Mouse (Mus musculus) T-helper 17 cell (primary cell): ENCODE results near the gene Cox4i2.

ENCODE experiments used
- in situ Hi-C, 2 experiments: fragments of 300-600 bp; cut with MboI, MseI; formaldehyde crosslinking; loops; 1 replicate in 1 of 2; 2 replicates in 1 of 2; pipeline ENCODE4 v1.15.1; 2025; ENCODE audit warnings: high pct_unique_total_duplicates in 2 of 2

Gene Cox4i2

DNA sequence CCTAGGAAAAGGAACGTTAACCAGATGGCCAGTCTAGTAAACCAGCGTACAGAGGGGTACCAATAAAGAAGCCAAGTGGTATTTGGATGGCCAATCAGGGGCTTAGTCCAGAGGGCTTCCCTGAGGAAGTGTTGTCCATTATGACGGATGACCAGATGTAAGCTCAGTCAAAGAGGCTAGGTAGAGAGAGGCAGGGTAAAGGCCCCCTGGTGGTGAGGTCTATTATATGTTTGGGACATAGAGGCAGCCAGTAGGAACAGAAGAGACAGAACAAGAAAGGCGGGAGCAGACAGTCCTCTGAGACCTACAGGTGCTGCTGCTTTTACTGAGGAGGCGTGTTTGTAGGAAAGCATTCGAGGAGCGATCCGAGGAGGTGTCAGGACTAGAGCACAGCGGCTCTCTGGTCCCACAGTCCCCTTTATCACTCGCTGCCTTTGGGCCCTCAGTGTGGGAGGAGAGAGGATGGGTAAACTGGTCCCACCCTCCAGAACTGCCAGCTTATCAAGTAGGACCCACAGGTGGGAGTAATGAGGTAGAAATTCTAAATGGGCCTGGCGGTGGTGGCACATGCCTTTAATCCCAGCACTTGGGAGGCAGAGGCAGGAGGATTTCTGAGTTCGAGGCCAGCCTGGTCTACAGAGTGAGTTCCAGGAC, 13.8 kb downstream of the Cox4i2 start:
- in situ Hi-C loops: loop anchor here in 1 of 2 experiments (5.0 kb wide), 1 partner anchor 65 kb away; the partner anchor contains the start of gene Bcl2l1

DNA sequence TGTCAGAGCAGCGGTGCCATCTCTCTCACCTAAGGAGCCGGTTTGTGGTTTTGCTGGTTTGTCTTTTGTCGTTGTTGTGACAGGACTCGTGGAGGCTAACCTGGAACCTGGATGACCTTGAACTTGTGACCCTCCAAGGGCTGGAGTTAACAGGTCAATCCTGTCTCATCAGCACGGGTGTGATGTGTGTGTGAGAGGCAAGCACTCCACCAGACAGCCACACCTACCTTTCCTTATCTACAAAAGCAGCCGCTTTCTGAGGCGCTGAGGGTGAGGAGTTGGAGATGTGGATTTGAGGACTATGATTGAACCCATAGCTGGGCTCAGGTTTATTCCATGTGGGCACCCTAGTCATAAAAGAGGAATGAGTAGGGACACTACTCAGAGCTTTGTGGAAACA, 15.7 kb downstream of the Cox4i2 start:
- in situ Hi-C loops: loop anchor here in 1 of 2 experiments (5.0 kb wide), 1 partner anchor 63 kb away; the partner anchor contains the start of gene Bcl2l1

DNA sequence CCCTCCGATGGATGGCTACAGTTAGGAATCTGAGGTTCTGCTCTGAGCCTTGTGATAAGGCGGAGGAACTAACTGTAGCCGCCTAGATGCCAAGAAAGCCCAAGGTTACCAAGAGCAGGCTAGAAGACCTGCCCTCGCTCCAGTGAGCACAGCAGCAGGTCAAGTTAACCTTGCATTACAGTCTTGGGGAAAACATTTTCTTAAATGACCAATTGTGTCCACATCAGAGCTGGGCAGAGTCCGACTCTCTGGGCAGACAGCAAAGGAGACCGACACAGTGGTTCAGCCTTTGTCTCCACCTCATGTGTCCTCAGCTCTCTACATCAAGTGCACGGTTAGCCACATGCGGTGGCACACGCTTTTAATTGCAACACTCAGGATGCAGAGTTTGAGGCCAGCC, 17.6 kb downstream of the Cox4i2 start:
- in situ Hi-C loops: no loop called here

DNA sequence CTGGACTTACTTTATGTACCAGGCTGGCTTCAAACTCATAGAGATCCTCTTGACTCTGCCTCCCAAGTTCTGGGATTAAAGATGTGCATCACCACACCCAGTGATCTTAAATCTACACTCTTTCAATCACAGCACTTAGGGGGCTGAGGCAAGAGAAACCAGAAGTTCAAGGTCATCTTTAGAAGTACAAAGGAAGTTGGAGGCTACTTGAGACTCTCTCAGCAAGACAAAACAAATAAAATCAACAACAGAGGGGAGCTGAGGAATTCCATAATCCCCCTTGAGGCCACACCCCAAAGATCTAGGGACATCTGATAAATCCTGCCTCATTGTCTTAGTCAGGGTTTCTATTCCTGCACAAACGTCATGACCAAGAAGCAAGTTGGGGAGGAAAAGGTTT, 18.3 kb downstream of the Cox4i2 start:
- in situ Hi-C loops: no loop called here

DNA sequence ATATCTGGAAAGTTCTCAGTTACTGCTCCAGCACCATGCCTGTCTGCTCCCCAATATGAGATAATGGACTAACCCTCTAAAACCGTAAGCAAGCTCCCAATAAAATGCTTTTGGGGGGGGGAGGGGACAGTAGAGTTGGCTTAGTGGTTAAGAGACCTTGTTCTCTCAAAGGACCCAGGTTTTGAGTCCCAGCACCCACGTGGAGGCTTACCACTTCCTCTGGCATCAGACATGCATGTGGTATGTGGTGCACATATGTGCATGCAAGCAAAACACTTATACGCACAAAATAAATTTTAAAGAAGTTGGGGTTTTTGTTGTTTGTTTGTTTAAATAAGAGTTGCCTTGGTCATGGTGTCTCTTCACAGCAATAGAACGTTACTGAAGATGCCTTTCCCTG, 21.4 kb downstream of the Cox4i2 start:
- in situ Hi-C loops: loop anchor here in 1 of 2 experiments (25.0 kb wide), 2 partner anchors 663 to 1213 kb away; partner anchors contain the start of genes Sdcbp2 and Srxn1

DNA sequence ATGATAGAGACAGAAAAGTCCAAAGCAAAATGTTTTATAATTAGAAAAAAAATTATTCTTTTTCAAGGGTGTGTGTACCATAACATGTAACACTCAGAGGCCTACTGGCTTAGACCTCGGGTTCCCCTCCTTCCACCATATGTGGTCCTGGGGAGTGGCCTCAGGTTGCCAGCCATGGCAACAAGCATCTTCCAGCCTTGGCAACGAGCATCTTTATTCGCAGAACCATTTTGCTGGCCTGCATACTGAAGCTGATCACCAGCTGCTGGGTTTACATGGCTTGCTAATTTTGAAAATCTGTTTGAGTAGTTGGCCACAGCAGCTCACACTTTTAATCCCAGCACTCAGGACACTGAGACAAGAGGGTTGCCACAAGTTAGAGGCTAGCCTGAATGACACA, 22.0 kb downstream of the Cox4i2 start:
- in situ Hi-C loops: loop anchor here in 1 of 2 experiments (25.0 kb wide), 2 partner anchors 664 to 1214 kb away; partner anchors contain the start of genes Sdcbp2 and Srxn1

DNA sequence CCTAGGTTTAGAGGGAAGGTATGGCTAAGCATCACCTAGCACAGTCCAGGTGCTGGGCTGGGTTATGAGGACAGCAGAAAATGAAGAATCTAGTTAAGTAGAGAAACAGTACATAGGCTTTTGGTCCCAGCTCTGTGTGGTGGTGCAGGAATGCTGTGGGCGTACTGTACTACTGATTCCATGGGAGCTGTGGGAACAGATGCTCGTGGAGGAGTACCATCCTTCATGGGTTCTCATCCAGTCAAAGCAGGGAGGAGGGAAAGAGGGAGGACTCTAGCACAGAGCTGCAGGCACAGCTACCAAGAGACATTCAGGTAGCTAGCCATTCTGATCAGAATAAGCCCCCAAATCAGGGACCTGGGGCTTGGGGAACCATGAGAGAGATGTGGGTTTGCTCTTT, 22.5 kb downstream of the Cox4i2 start:
- in situ Hi-C loops: loop anchor here in 1 of 2 experiments (25.0 kb wide), 2 partner anchors 664 to 1214 kb away; partner anchors contain the start of genes Sdcbp2 and Srxn1

DNA sequence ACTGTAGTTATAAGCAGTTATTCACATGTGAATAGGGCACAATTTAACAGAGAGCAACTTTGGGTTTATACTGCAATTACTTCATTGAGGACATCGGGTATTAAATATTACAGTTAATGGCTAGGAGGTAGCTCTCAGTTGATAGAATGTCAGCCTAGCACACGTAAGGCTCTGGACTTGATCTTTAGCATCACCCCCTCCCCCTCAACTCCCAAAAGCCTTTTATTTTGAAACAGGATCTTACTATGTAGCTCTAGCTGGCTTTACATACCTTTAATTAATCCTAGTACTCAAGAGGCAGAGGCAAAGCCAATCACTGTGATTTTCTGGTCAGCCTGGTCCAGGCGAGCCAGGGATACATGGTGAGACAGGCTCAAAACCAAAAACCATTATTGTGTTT, 23.1 kb downstream of the Cox4i2 start:
- in situ Hi-C loops: loop anchor here in 1 of 2 experiments (25.0 kb wide), 2 partner anchors 665 to 1215 kb away; partner anchors contain the start of genes Sdcbp2 and Srxn1

DNA sequence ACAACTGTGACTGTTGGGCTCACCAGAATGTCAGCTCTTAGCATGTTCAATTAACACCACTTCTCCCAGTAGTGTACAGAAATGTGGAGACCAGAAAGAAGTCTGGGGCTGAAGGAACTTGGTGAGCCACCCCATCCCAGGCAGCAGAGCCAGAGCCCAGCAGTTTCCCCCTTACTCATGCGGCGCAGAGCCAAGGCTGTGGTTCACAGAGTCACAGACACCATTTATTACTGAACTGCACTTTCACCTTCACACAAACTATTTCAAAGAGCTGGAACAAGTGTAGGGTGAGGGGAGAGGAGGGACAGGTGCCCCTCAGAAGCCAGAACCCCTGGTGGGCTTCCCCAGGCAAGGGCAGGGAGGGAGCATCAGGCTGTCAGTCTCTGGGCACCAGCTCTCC, 26.5 kb downstream of the Cox4i2 start:
- in situ Hi-C loops: loop anchor here in 1 of 2 experiments (5.0 to 25.0 kb wide), 3 partner anchors 42 to 1218 kb away; partner anchors contain the start of genes Sdcbp2 and Srxn1

DNA sequence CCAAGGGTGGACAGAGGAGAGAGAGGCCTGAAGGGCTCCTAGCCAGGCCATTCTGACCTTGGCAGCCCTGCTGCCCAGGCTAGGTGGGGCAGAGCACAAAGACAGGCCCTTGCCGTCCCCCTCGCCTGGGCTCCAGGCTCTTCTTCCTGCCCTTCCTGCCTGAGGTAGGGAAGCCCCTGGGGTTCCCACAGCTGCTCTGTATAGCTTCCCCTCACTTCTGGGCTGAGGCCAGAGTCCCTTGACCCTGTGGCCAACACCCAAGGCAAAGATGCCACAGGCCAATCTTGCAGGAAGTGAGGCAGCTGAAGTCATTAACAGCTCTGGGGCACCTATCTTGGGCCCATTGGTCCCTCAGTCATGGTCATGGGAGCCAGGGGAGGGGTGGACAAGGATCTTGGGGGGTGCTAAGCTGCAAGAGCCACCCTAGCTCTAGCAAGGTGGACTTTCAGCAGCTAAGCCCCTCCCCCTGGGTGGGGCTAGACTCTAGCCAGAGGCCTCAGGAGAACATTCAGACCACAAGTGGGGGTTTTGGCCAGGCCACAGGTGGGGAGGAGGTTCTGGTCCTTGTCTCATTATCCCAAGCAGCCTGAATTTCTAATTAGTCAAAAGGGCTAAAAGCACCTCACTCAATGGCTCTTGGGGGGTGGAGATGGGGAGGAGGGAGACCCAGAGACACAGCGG, 27.2 kb downstream of the Cox4i2 start:
- in situ Hi-C loops: loop anchor here in 1 of 2 experiments (5.0 to 25.0 kb wide), 3 partner anchors 41 to 1219 kb away; partner anchors contain the start of genes Sdcbp2 and Srxn1

DNA sequence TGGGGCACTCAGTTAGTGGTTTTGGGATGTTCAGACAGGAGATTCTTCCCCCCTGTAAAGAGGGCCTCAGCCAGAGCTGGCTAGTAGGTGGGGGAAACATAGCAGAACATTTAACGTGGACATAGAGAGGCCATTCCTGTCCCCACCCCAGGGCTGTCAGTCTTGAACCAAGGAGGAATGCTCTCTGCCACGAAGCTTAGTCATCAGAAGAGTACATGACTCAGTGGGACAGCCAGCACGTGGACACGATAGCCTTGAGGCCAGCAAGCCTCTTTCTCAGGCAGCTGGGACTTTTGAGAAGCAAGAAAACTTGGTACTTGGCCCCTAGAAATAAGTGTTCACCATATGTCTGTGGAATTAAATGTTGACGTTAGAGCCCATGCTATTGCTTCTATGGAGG, 28.7 kb downstream of the Cox4i2 start:
- in situ Hi-C loops: loop anchor here in 1 of 2 experiments (5.0 to 25.0 kb wide), 3 partner anchors 40 to 1220 kb away; partner anchors contain the start of genes Sdcbp2 and Srxn1

DNA sequence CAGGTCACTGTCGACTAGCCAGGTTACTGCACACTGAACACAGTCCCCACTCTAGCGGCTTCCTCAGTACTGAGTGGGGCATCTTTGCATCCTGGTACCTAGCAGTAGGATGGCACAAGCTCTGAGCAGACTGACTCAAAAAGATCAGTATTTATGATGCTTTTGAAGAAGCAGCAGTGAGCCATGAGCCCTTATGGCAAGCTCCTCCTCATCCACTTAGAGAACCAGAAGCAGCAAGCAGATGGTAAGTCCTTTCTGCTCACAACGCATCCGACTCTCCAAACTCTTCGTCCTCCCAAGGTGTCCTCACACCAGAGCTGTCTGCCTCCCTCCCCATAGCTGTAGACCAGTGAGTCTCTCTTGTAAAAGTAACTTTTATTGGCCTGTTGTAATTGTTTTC, 29.3 kb downstream of the Cox4i2 start:
- in situ Hi-C loops: loop anchor here in 1 of 2 experiments (5.0 to 25.0 kb wide), 3 partner anchors 39 to 1221 kb away; partner anchors contain the start of genes Sdcbp2 and Srxn1

DNA sequence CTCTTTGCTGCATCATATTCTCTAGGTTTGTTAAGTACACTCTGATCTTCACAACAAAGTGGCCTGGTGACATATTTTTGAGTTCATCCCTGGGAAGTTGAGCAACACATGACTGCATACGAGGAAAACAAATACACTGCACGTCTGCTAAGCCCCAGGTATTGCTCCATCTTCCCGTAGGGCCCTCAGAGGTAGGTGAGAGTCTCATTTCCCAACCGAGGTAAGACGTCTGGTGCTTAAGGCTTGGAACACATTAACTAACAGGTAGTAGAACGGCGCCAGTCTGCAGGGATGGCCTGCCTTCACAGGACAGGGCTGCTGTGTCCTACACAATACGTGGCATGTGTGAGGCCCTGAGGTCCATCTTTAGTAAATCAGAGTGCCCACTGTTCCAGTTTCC, 30.7 kb downstream of the Cox4i2 start:
- in situ Hi-C loops: loop anchor here (5.0 to 25.0 kb wide), 4 partner anchors 38 to 1222 kb away; partner anchors contain the start of genes Sdcbp2 (in 1 of the 2) and Srxn1 (in 1 of the 2)

DNA sequence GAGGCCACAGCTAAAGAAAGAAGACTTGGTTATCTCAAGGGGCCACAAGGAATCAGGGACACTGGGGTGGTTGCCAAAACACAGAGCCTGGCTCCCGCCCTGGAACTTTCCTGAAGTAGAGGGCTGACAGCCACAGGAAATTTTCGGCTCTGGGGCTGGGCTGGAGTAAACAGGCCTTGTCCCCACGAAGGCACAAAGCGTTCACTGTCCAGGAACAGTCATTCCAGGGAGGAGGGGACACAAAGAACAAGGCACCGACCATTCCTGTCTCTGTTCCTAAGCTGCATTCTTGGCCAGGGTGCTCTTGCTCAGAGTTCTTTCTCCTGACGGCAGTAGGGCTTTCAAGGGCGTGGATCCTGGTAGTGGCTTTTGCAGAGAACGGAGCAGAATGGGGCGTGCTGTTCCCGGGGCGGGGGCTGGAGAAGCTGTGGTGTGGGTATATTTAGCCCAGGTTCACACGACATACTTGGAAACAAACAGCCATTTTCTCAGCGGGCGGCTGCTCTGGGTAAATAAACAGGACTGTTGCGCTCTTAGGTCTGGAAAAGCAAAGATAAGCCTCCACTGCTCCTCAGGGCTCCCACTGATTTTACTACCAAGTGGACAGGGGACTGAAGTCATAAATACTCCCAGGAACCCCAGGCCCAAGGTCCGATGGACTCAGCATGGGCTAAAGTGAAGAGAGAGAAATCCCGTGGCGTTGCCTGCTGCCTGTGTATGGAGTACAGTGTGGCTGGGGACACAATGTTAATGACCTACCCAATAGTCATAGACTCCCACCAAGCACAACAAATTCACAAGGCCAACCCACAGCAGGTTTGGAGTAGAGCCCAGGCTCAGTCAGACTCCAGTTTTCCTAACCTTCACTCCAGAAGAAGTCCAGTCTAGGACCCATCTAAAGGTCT, 31.7 kb downstream of the Cox4i2 start:
- in situ Hi-C loops: loop anchor here (5.0 to 25.0 kb wide), 3 partner anchors 42 to 1223 kb away; partner anchors contain the start of genes Sdcbp2 (in 1 of the 2) and Srxn1 (in 1 of the 2)

DNA sequence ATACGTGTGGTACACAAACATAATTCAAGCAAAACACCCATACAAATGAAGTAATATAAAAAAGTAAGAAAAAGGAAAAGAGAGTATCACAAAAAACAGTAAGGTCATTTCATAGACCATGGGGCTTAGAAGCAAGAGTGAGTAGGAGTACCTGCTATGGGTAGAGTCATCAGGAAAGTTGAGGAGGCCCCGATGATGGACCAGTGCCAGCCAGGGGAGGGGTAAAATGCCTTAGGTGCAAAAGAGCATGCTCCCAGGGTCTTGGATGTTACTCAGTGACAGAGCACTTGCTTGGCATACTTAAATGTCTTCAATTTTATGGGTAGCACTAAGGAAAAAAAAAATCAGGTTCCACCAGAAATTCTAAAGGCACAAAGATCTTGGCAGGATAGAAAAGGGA, 33.2 kb downstream of the Cox4i2 start:
- in situ Hi-C loops: loop anchor here (5.0 to 25.0 kb wide), 3 partner anchors 40 to 1225 kb away; partner anchors contain the start of genes Sdcbp2 (in 1 of the 2) and Srxn1 (in 1 of the 2)

DNA sequence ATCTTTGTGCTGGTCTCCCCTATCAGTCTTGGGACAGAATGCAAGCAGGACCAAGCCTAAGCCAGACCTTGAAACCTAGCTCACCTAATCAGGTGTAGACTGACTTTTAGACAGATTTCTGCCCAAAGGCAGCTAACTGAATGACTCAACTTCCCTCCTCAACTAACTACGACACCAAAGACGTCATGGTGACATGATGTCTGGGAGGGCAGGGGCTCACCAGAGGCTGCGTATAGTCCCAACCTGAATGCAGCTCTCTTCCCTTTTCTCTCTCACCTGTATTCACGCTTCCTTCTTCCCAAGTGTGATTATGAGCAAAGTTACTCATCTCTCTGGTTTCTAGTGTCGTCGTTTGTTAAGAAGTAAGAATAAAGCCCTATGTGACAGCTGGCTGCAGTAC, 33.6 kb downstream of the Cox4i2 start:
- in situ Hi-C loops: loop anchor here (5.0 to 25.0 kb wide), 3 partner anchors 40 to 1225 kb away; partner anchors contain the start of genes Sdcbp2 (in 1 of the 2) and Srxn1 (in 1 of the 2)

DNA sequence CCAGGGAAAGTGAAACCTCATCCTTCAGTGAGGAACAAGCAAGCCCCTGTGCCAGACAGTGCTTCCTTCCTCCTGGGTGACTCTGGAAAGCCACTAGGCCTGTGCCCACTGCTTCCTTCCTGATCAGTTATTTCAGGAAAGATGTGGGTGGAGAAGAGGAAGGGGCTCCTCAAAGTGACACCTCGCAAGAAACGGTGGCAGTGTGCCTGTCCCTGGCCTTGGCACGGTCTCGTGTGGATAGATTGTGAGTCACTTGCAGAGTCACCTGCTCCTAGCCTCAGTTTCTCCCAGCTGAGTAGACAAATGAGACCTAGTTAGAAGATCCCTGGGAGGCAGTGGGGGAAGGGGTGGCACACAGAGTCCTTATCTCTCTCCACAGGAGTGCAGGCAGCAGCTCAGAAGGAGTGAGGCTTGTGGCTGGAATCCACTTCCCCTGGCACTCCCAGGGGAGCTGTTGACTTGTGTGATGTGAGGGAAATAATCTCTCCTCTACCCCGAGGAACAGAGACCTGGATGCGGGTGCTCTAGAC, 35.0 kb downstream of the Cox4i2 start:
- in situ Hi-C loops: loop anchor here (5.0 to 25.0 kb wide), 3 partner anchors 38 to 1227 kb away; partner anchors contain the start of genes Sdcbp2 (in 1 of the 2) and Srxn1 (in 1 of the 2)

DNA sequence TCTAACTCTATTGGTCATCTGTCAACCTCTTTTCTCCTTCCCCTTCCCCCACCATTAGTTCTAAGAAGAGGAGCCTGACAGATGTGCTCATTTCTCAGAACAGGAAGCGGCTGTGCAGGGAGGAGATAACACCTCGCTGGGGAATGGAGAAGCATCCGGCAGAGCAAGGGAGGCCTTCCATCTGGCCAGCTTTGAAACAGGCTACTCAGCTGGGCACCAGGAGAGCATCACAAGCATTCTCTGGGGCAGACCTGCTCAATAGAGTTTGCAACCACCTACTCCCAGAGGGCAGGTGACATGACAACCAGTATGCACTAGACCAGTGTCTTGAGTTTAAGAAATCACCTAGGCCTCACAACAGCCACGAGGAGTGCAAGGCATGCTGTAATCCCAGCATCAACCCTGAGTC, 35.6 kb downstream of the Cox4i2 start:
- in situ Hi-C loops: loop anchor here (5.0 to 25.0 kb wide), 3 partner anchors 38 to 1227 kb away; partner anchors contain the start of genes Sdcbp2 (in 1 of the 2) and Srxn1 (in 1 of the 2)

DNA sequence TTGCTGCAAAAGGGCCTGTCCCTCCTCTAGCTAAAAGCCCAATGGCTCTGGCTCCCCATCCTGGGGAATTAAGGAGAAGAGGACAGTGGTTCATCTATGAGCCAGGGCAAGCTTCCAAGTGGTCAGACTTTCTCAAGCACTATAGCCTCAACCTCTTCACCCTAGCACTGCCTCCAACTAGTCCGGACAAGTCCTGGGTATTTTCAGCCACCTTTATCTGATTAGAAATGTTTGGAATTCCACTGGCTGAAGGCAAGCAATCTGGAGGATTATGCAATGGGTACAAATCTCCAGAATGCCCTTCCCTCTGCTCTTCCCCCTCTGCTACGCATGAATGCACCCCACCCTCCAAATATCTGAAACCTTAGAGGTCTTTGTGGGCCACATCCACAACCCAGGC, 38.5 kb downstream of the Cox4i2 start:
- in situ Hi-C loops: loop anchor here in 1 of 2 experiments (25.0 kb wide), 2 partner anchors 680 to 1230 kb away; partner anchors contain the start of genes Sdcbp2 and Srxn1

DNA sequence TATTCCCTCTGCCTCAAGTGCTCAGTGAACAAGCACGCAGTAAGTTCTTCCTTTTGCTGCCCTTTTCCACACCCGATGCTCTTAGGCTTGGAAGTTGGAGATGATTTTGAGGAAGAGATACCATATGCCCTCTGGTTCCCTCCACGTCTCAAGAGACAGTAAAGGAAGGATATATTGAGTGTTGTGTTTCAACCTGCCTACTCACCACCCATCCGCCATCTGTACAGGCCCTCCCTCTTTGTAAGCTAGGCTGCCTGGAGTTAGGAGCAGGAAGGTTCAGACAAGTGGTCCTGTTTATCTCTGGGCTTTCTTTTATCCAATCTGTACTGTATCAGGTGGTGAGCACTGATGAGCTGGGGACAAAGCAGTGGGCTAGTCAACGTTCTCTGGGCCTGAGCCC, 39.4 kb downstream of the Cox4i2 start:
- in situ Hi-C loops: loop anchor here in 1 of 2 experiments (25.0 kb wide), 2 partner anchors 681 to 1231 kb away; partner anchors contain the start of genes Sdcbp2 and Srxn1
